Mouse (Mus musculus) heart, embryonic 13.5 days (tissue): ENCODE measurements around the gene Nav2. TPM values are rescaled to one million over a fixed set of nuclear protein-coding genes. Genes with fewer than 3 reads are reported as not detected.
A peak's percentile ranks its signal among the peaks of the same experiment; 100 is the strongest.

Experiments used
- ATAC-seq: fragments of 200-750 bp; cut with Nextera tagmentation; 2 replicates; pipeline ENCODE4 v1.8.0; 2017; ENCODE audit warnings: moderate TSS enrichment; ENCODE audit not compliant: insufficient number of reproducible peaks, low FRiP score, low TSS enrichment; ENCODE audit errors: extremely low read depth
- H3K27ac ChIP-seq: fragments of 300-500 bp; sonication (generic); replicated peaks from 2 replicates; pipeline ENCODE4 v1.5.1; 2015; ENCODE audit warnings: moderate library complexity, mild to moderate bottlenecking, inconsistent platforms
- H3K27me3 ChIP-seq: fragments of 300-500 bp; sonication (generic); replicated peaks from 2 replicates; pipeline ENCODE4 v1.6.1; 2015; ENCODE audit warnings: mild to moderate bottlenecking, inconsistent platforms
- H3K36me3 ChIP-seq: fragments of 300-500 bp; sonication (generic); 2 replicates; pipeline ENCODE4 v1.6.1; 2015; ENCODE audit warnings: mild to moderate bottlenecking, inconsistent platforms
- H3K4me1 ChIP-seq: fragments of 300-500 bp; sonication (generic); 2 replicates; pipeline ENCODE4 v1.6.1; 2015; ENCODE audit warnings: inconsistent platforms
- H3K4me2 ChIP-seq: fragments of 300-500 bp; sonication (generic); 2 replicates; pipeline ENCODE4 v1.6.1; 2015; ENCODE audit warnings: inconsistent platforms, mild to moderate bottlenecking, moderate library complexity
- H3K4me3 ChIP-seq: fragments of 300-500 bp; sonication (generic); 2 replicates; pipeline ENCODE4 v1.5.1; 2015; ENCODE audit warnings: moderate library complexity, mild to moderate bottlenecking, inconsistent platforms
- H3K9ac ChIP-seq: fragments of 300-500 bp; sonication (generic); 2 replicates; pipeline ENCODE4 v1.6.1; 2015; ENCODE audit warnings: inconsistent platforms, mild to moderate bottlenecking, moderate library complexity
- H3K9me3 ChIP-seq: fragments of 300-500 bp; sonication (generic); 2 replicates; pipeline ENCODE4 v1.6.1; 2016; ENCODE audit warnings: inconsistent platforms
- WGBS: fragments of 180-500 bp; shearing (Covaris S2); methylation state at CpG from one replicate; pipeline ENCODE4 v1.1.7; 2015; ENCODE audit warnings: mixed read lengths; 5-methylcytosine and 5-hydroxymethylcytosine counted together
- polyA plus RNA-seq: library from polyadenylated mRNA; unstranded; fragments of >200 nt; fragmentation: Nextera tagmentation; extraction: Ambion mirVana; gene quantifications from 2 replicates; pipeline ENCODE4 v1.2.1, GENCODE M21; 2015

The Nav2 gene
- polyA plus RNA-seq, 1 experiment from 2014 or later: 25.3 TPM

DNA sequence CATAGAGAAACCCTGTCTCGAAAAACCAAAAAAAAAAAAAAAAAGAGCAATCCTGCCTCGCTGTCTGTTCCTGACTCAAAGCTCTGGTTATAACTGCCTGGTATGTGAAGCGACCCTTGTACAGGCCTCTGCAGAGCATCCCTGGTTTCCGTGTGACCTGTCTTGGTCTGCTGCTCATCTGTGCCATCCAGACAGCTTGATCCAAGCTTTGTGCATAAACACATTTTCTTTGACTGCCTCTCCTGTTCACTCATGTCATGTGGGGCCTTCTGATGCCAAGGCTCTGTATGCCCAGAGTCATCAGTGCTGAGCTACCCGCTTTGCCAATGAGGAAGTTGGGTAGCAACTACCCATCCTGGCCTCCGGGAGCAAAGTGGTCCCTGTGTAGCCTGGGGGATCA is 591.1 kb downstream of the Nav2 start:
- Histone ChIP-seq H3K4me1 (peaks cover 68% of the 10 kb centered on the region), H3K4me3 (no peak overlapping the region), H3K27ac (no peak overlapping the region), H3K36me3 (peaks cover 7% of the 10 kb centered on the region; the same call in 1 of the 2 replicates), H3K9me3 (no peaks in the 10 kb centered on the region), H3K4me2 (no peak overlapping the region), H3K27me3 (no peaks in the 10 kb centered on the region), H3K9ac (no peak overlapping the region)
- 85% methylated on average over 6 of the region's 6 CpGs for WGBS
- ATAC-seq: no peak

DNA sequence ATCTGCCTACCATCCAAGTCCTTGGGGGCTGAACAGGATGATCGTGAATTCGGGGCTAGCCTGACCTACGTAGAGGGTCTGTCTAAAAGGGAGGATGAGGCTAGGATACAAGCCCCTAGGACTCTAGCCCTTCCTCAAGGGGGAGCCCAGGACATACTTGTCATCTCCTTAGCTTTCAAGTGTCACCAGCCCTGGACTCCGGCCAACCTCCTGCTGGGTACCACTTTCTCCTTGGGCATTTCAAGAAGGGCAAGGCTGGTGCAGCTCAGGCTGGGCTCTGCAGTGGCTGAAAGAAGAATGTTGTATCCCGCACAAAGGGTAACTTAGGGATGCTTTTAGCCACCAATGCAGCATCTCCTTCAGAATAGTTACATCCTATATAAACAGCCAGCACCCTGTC is 592.4 kb downstream of the Nav2 start:
- WGBS: 83% methylated on average over 5 of the region's 5 CpGs
- H3K4me1 ChIP-seq: peaks cover 71% of the 10 kb centered on the region
- H3K27me3 ChIP-seq: no peaks in the 10 kb centered on the region
- no peak overlapping the region for H3K4me2 ChIP-seq
- no peak overlapping the region for H3K9ac ChIP-seq
- H3K4me3 ChIP-seq: no peak overlapping the region
- no peaks in the 10 kb centered on the region for H3K9me3 ChIP-seq
- H3K27ac ChIP-seq: no peak overlapping the region
- no peak for ATAC-seq
- H3K36me3 ChIP-seq: peaks cover 7% of the 10 kb centered on the region; the same call in 1 of the 2 replicates

DNA sequence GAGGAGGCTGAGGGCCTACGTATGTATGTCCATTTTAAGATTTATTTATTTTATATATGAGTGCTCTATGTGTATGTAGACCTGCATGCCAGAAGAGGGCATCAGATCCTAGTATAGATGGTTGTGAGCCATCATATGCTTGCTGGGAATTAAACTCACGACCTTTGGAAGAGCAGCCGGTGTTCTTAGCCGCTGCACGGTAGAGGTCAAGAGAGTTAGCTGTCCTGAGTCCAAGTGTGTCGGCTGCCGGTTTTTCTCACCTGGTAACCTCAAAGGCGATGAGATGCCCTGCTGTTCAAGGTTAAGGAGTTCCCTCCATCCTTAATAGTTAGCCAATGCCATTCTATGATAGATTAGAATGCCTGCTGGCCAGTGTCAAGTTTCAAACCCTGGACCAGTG is 594.9 kb downstream of the Nav2 start:
- Histone ChIP-seq H3K9ac (no peak overlapping the region), H3K27me3 (no peaks in the 10 kb centered on the region), H3K36me3 (peaks cover 7% of the 10 kb centered on the region; the same call in 1 of the 2 replicates), H3K9me3 (no peaks in the 10 kb centered on the region), H3K27ac (peak overlapping the region; percentile 79; the same call in 1 of the 2 replicates), H3K4me1 (peaks cover 73% of the 10 kb centered on the region), H3K4me2 (no peak overlapping the region), H3K4me3 (no peak overlapping the region)
- no peak for ATAC-seq
- 61% methylated on average over 8 of the region's 8 CpGs for WGBS

DNA sequence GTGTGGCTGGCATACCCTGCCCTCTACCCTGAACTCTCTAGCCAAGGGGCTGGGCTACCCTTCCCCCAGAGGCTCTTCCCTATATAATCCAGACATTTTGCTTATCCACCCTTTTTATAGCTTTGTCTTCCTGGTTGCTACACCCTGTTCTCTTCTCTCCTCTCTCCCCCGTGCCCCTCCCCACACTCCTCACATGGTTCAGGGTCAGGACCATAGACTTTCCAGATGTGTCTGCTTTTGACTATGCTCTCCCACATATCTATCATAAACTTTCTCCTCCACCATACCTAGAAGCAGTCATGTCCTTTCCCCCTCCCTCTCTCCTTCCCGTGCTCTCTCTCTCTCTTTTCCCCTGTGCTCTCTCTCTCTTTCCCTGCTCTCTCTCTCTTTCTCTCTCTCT is 595.4 kb downstream of the Nav2 start:
- Histone ChIP-seq H3K4me3 (no peak overlapping the region), H3K27ac (0 out of 2 replicates have a peak overlapping the region, but pooled peaks have one; percentile 5), H3K9ac (0 out of 2 replicates have a peak overlapping the region, but pooled peaks have one; percentile 13), H3K9me3 (no peaks in the 10 kb centered on the region), H3K36me3 (peaks cover 3% of the 10 kb centered on the region; the same call in 1 of the 2 replicates), H3K4me2 (no peak overlapping the region), H3K4me1 (peaks cover 77% of the 10 kb centered on the region), H3K27me3 (no peaks in the 10 kb centered on the region)
- 50% methylated on average over 2 of the region's 2 CpGs for WGBS
- ATAC-seq: no peak

DNA sequence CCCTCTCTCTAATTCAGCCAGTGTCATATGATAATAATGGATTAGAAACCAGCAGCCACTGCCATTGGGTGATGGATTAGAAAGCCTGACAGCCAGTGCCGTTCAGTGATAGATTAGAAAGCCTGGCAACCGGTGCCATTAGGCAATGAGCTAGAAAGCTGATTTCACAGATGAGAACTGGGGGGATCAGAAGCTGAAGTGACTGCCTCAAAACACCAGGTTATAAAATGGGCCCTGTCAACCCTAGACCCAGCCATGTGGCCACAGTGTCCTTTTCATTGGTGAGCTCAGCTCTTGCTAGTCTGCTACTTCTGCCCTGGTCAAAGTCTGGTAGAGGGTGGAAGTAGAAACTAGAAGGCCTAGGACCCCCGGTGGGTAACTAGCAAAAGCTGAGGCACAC is 595.8 kb downstream of the Nav2 start:
- H3K27me3 ChIP-seq: no peaks in the 10 kb centered on the region
- ATAC-seq: no peak
- H3K4me1 ChIP-seq: peaks cover 79% of the 10 kb centered on the region
- 0 out of 2 replicates have a peak overlapping the region, but pooled peaks have one; percentile 5 for H3K27ac ChIP-seq
- H3K4me2 ChIP-seq: no peak overlapping the region
- no peak overlapping the region for H3K4me3 ChIP-seq
- H3K9ac ChIP-seq: 0 out of 2 replicates have a peak overlapping the region, but pooled peaks have one; percentile 13
- no peaks in the 10 kb centered on the region for H3K9me3 ChIP-seq
- 22% methylated on average over 3 of the region's 3 CpGs for WGBS
- no peaks in the 10 kb centered on the region for H3K36me3 ChIP-seq

DNA sequence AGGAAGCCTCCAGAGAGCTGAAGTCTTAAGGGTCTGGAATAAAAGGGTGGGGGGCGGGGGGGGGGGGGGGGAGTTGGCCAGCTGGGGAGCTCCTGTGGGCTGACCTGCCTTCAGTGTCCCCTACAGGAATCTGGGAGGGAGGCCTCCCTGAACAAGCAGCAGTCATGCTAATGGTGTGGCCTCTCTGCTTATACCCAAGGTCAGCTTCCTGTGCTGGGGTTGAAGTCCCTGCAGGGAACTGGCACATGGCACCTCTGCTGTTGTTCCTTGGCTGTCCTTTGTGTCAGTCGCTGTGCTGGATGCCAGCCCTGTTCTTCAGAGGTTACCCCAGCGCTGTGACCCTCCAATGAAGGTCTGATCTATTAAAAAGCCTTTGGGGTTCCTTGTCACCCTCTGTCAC is 596.5 kb downstream of the Nav2 start:
- H3K27ac ChIP-seq: 0 out of 2 replicates have a peak overlapping the region, but pooled peaks have one; percentile 40
- H3K27me3 ChIP-seq: no peaks in the 10 kb centered on the region
- H3K9me3 ChIP-seq: no peaks in the 10 kb centered on the region
- H3K4me3 ChIP-seq: no peak overlapping the region
- 28% methylated on average over 2 of the region's 3 CpGs for WGBS
- no peaks in the 10 kb centered on the region for H3K36me3 ChIP-seq
- H3K4me2 ChIP-seq: no peak overlapping the region
- peaks cover 86% of the 10 kb centered on the region for H3K4me1 ChIP-seq
- peak overlapping the region; percentile 37; the same call in 1 of the 2 replicates for H3K9ac ChIP-seq
- no peak for ATAC-seq

DNA sequence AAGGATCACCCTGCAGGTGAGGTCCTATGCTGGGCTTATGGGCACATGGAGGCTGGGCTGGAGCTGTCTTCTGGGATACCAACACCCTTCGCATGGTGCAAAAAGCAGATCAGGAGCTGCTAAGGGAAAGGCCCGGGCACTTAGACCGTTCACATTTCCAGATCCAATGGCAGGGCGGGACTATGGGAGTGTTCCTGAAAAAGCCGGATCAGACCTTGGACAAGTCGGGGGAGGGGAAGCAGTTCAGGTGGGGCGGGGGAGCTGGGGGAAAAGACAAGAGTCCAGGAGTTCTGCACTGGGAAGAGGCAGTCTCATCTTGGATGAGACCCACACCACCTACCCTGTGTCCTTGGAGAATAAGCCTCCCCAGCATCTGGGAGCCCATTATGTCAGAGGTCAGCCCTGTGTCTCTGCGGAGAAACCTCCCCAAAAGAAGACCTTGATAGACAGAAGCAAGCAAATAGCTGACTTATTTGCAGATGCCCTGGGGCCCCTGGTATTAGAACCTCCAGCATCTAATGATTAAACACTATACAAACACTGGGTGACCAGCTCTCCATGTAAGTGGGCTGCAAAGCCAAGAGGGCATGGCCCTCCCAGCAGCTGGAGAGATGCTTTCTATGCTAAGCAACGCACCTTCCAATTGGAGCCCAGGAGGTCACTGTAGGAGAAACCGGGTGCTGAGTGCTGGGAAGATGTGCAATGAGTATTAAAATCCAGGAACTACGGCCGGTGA is 597.7 kb downstream of the Nav2 start:
- Histone ChIP-seq H3K9me3 (no peaks in the 10 kb centered on the region), H3K36me3 (no peaks in the 10 kb centered on the region), H3K4me2 (no peak overlapping the region), H3K9ac (peak overlapping the region; percentile 28; the same call in 1 of the 2 replicates), H3K27me3 (0 out of 2 replicates have a peak, but pooled peaks cover 3% of the 10 kb centered on the region), H3K4me3 (no peak overlapping the region), H3K4me1 (peaks cover 86% of the 10 kb centered on the region), H3K27ac (peak overlapping the region; percentile 87)
- no peak for ATAC-seq
- whole genome bisulfite sequencing: 71% methylated on average over 12 of the region's 12 CpGs

DNA sequence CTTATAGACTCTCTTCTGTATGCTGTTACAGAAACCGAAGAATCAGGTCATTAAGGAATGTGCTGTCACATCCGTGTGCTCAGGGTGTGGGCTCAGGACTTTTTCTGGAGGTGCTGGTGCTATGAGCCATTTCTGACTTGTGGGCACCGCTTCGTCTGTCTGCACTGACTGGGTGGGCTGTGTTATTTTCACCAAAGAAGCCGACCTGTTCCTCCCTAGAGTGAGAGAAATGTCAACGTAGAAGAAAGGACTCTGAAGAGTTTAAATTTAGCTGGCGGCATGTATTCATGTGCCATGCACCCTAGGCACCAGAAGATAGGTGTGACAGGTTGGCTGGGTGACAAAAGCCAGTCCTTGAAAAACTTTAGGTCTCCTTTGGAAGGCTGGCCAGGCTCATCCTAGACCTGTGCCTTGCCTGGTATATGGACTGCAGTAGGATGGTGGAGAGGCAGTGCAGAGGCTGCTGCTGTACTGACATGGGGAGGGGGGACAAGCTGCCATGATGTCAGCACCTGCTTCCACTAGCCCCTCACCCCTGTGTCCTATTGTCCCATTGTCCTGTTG is 599.5 kb downstream of the Nav2 start:
- 35% methylated on average over 7 of the region's 7 CpGs for WGBS
- Histone ChIP-seq H3K9me3 (no peaks in the 10 kb centered on the region), H3K4me3 (no peak overlapping the region), H3K4me2 (peak overlapping the region; percentile 21; the same call in 1 of the 2 replicates), H3K9ac (0 out of 2 replicates have a peak overlapping the region, but pooled peaks have one; percentile 12), H3K27ac (peak overlapping the region; percentile 87), H3K4me1 (peaks cover 69% of the 10 kb centered on the region), H3K36me3 (peaks cover under 1% of the 10 kb centered on the region; the same call in 1 of the 2 replicates), H3K27me3 (0 out of 2 replicates have a peak, but pooled peaks cover 3% of the 10 kb centered on the region)
- no peak for ATAC-seq

DNA sequence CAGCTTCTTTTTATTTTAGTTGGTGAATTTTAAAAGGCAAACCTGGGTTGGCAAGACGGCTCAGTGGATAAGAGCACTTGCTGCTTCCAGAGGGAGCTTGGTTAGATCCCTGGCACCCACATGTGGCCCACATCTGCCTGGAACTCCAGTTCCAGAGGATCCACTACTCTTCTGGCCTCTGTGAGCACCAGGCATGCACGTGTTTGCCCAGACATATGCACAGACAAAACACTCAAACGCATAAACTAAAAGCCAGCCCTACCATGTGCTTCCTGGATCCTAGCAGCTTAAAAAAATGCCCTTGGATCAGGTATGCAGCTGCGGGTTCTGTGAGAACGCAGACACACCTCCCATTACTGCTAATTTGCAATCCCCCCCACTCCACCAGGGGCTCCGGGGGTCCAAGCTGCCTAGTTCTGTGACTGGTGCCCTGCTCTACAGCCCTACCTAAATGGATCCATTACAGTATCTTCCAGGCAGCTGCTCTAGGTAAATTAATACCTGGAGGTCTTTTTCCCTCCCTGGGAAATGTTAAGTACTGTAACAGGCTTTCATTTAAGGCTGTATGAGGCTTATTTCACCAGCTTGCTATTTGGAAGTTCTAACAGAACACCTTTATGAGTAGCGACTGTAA is 603.4 kb downstream of the Nav2 start:
- Histone ChIP-seq H3K9me3 (no peaks in the 10 kb centered on the region), H3K4me1 (peaks cover 48% of the 10 kb centered on the region), H3K36me3 (peaks cover 7% of the 10 kb centered on the region; the same call in 1 of the 2 replicates), H3K9ac (no peak overlapping the region), H3K4me2 (no peak overlapping the region), H3K27ac (no peak overlapping the region), H3K27me3 (0 out of 2 replicates have a peak, but pooled peaks cover 3% of the 10 kb centered on the region), H3K4me3 (no peak overlapping the region)
- WGBS: 50% methylated on average over 7 of the region's 7 CpGs
- no peak for ATAC-seq

DNA sequence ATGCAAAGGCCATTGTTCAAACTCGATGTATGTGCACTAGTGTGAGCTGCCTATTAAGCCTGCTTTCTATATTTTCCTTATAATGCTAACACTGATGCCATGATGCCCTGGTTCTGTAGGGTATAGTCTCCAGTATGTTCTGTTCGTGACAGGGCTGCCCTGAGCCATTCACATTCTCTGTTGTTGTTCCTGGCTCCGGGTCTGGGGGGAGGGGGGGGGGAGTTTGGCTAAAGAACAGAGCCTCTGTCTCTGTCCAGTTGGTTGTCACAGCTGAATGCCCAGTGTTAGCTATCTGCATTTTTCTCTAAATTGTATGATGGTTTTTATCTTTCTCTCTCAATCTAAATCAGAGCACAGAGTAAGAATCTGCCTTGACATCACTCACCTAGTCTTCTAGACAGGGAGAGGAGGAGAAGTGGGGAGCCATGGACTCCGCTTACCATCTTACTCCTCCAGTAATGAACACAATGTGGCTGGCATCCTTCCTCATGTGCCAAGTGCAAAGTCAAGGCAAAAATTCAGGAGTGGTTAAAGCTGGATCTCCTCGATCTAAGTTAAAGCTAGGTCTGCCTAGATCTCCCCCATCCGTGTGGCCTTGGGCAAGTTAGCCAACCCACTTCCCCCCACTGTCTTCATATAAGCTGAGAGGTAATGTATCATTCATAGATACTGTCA is 605.4 kb downstream of the Nav2 start:
- no peak overlapping the region for H3K4me3 ChIP-seq
- WGBS: 72% methylated on average over 6 of the region's 6 CpGs
- peaks cover 7% of the 10 kb centered on the region; the same call in 1 of the 2 replicates for H3K36me3 ChIP-seq
- H3K9me3 ChIP-seq: no peaks in the 10 kb centered on the region
- no peak overlapping the region for H3K9ac ChIP-seq
- H3K4me2 ChIP-seq: no peak overlapping the region
- 0 out of 2 replicates have a peak, but pooled peaks cover 3% of the 10 kb centered on the region for H3K27me3 ChIP-seq
- no peak for ATAC-seq
- no peak overlapping the region for H3K27ac ChIP-seq
- peaks cover 28% of the 10 kb centered on the region for H3K4me1 ChIP-seq
